Comparison of ENCODE assay signal across 9 mouse cellular contexts in genomic region chr9:71959259-71960025, GRCm38 (mm10).
DNase-seq lines count a peak whose midpoint lies in the region; ATAC-seq and TF ChIP-seq lines count a peak whose summit lies in the region.
"Had no signal": no experiment of that assay in that cellular context is flagged by ENCODE, and none has a peak within 500 bp of the region (broad histone marks: within the 10 kb centered on the region; RNA-seq: fewer than 3 reads in every experiment).

No protein-coding gene starts in this region.

- 25% methylated on average over 11 of the region's 11 CpGs for WGBS in heart, adult 2 months
- WGBS in heart, embryonic 11.5 days (ENCODE audit: insufficient replicate concordance) = 76% methylated on average over 11 of the region's 11 CpGs

- DNase-seq in heart, adult 2 months = peak; percentile 52 to 71
- peak; percentile 20 for DNase-seq in embryo, embryonic 11.5 days (ENCODE audit: low read depth, low spot score)
- DNase-seq in gastrocnemius, postnatal 4 days (ENCODE audit: low spot score in 2 of 2) = peak; percentile 18 to 49
- peak; percentile 28 to 37 for DNase-seq in layer of hippocampus, postnatal 14 days (ENCODE audit: low spot score in 2 of 2)
- peak; percentile 71 for DNase-seq in retina, postnatal 1 day
- DNase-seq in spleen, adult 12 weeks (ENCODE audit: low spot score) = no peak
- DNase-seq in spleen, postnatal 14 days (ENCODE audit: low spot score in 2 of 2) = no peak

- no peak overlapping the region for H3K4me2 ChIP-seq in heart, embryonic 11.5 days

- H3K4me1 ChIP-seq in heart, adult 2 months (ENCODE audit: control insufficient read depth, insufficient read depth, low read length) = peaks cover 6% of the 10 kb centered on the region
- no peaks in the 10 kb centered on the region for H3K4me1 ChIP-seq in heart, embryonic 11.5 days (ENCODE audit: control insufficient read depth, insufficient read depth, low read length)

- H3K79me2 ChIP-seq in heart, adult 2 months (replicated peaks; ENCODE audit: control insufficient read depth, insufficient read depth, low read length) = no peaks in the 10 kb centered on the region

- peak overlapping the region; percentile 23; the same call in 1 of the 2 replicates for H3K9ac ChIP-seq in heart, adult 2 months (ENCODE audit: low read depth, low read length)
- no peak overlapping the region for H3K9ac ChIP-seq in heart, embryonic 11.5 days (ENCODE audit: low read depth, low read length)

- peak; percentile 48; the same call in 1 of the 2 replicates for TF ChIP-seq POLR2A in heart, adult 2 months (IDR thresholded peaks at IDR 0.05; ENCODE audit: insufficient read depth, low read depth, low read length)

- peak; percentile 75; the same call in 1 of the 2 replicates for TF ChIP-seq EP300 in heart, adult 2 months (IDR thresholded peaks at IDR 0.05; ENCODE audit: insufficient read depth, low read depth, low read length)

- TF ChIP-seq CTCF in heart, adult 2 months (IDR thresholded peaks at IDR 0.05) = no peak

- H3K27ac ChIP-seq in heart, adult 2 months = peak overlapping the region; percentile 72
- no peak overlapping the region for H3K27ac ChIP-seq in heart, embryonic 11.5 days (ENCODE audit: low read depth, low read length)

- intact Hi-C loops in heart, adult 2 months (cut with DNase I) = loop anchor here (5.0 kb wide), 3 partner anchors 62 to 153 kb away; partner anchors contain the start of gene Tcf12

- H3K4me3 ChIP-seq in heart, adult 2 months = peak overlapping the region; percentile 34
- H3K4me3 ChIP-seq in heart, embryonic 11.5 days (ENCODE audit: low read depth, low read length) = no peak overlapping the region
- H3K4me3 ChIP-seq: erythroblast, embryonic 14.5 days had no signal

- no peaks in the 10 kb centered on the region for H3K9me3 ChIP-seq in heart, embryonic 11.5 days (replicated peaks; ENCODE audit: control insufficient read depth, low read length)

- peaks cover 10% of the 10 kb centered on the region for H3K36me3 ChIP-seq in heart, adult 2 months (ENCODE audit: control insufficient read depth, insufficient read depth, low read length)
- H3K36me3 ChIP-seq in heart, embryonic 11.5 days (ENCODE audit: control insufficient read depth, insufficient read depth, low read length) = no peaks in the 10 kb centered on the region

- no peaks in the 10 kb centered on the region for H3K27me3 ChIP-seq in heart, adult 2 months (ENCODE audit: control insufficient read depth, insufficient read depth, low read length)
- no peaks in the 10 kb centered on the region for H3K27me3 ChIP-seq in heart, embryonic 11.5 days (ENCODE audit: control insufficient read depth, insufficient read depth, low read length)

- no peak for ATAC-seq in heart, embryonic 11.5 days (replicated peaks; ENCODE audit: insufficient number of reproducible peaks, low FRiP score, low TSS enrichment)

Comparison
In these comparisons a context has a peak if more than half of its experiments do, and no peak if none do; other contexts are left out.
1. DNase-seq: peak in heart, adult 2 months (2 of 2), embryo, embryonic 11.5 days (single experiment), gastrocnemius, postnatal 4 days (2 of 2), layer of hippocampus, postnatal 14 days (2 of 2) and retina, postnatal 1 day (single experiment); none in spleen, adult 12 weeks (single experiment) and spleen, postnatal 14 days (0 of 2).